Mouse (Mus musculus) pancreas, adult 10 weeks (tissue): ENCODE measurements around the gene Btbd35f28. TPM values are rescaled to one million over a fixed set of nuclear protein-coding genes. Genes with fewer than 3 reads are reported as not detected.

Source experiments
- polyA plus RNA-seq: library from polyadenylated mRNA; stranded (reverse); fragments of 350-450 nt; fragmentation: Illumina TruSeq; extraction: RNeasy Lipid Tissue Mini Kit (QIAGEN cat#74804); gene quantifications from one replicate; pipeline ENCODE4 v1.2.3, GENCODE M21; 2015; ENCODE audit warnings: low read depth, low replicate concordance; ENCODE audit not compliant: insufficient read depth

Gene Btbd35f28
- not detected for polyA plus RNA-seq

GRCm38 (mm10) chrX:4196276-4196675, at the start of gene Btbd35f28:
TSS of gene Btbd35f28 (plus strand) at chrX:4196576.

Other genes with a start within 250 kb of the Btbd35f28 start
- not detected for gene Btbd35f16, start 239.6 kb upstream of the Btbd35f28 start, polyA plus RNA-seq
- gene Btbd35f3, start 158.9 kb upstream of the Btbd35f28 start, polyA plus RNA-seq, result not detected
- gene Btbd35f20, start 94.7 kb downstream of the Btbd35f28 start, polyA plus RNA-seq, result not detected
- not detected for gene Btbd35f17, start 174.1 kb downstream of the Btbd35f28 start, polyA plus RNA-seq